Mouse (Mus musculus) kidney, postnatal 0 days (tissue): ENCODE measurements around the gene Sipa1l3. TPM values are rescaled to one million over a fixed set of nuclear protein-coding genes. Genes with fewer than 3 reads are reported as not detected.

Source experiments
- ATAC-seq: fragments of 200-750 bp; cut with Nextera tagmentation; replicated peaks from 2 replicates; pipeline ENCODE4 v1.8.0; 2017; ENCODE audit warnings: low read depth, moderate number of reproducible peaks, moderate TSS enrichment, moderate library complexity; ENCODE audit not compliant: low FRiP score
- DNase-seq: peaks from one replicate; pipeline ENCODE4 v3.0.0-alpha.2; 2016; ENCODE audit warnings: low spot score
- H3K27ac ChIP-seq: fragments of 300-500 bp; sonication (generic); 2 replicates; pipeline ENCODE4 v1.5.1; 2014; ENCODE audit warnings: mild to moderate bottlenecking
- H3K27me3 ChIP-seq: fragments of 300-500 bp; sonication (generic); 2 replicates; pipeline ENCODE4 v1.6.1; 2014; ENCODE audit warnings: low read length, mixed read lengths; ENCODE audit not compliant: insufficient read depth
- H3K36me3 ChIP-seq: fragments of 300-500 bp; sonication (generic); 2 replicates; pipeline ENCODE4 v1.6.1; 2014; ENCODE audit warnings: low read length, mixed read lengths; ENCODE audit not compliant: insufficient read depth
- H3K4me1 ChIP-seq: fragments of 300-500 bp; sonication (generic); replicated peaks from 2 replicates; pipeline ENCODE4 v1.6.1; 2014; ENCODE audit warnings: antibody characterized with exemption, low read length, mixed read lengths; ENCODE audit not compliant: insufficient read depth
- H3K4me2 ChIP-seq: fragments of 300-500 bp; sonication (generic); 2 replicates; pipeline ENCODE4 v1.6.1; 2014; ENCODE audit warnings: mild to moderate bottlenecking, low read length, moderate library complexity, mixed read lengths
- H3K4me3 ChIP-seq: fragments of 300-500 bp; sonication (generic); replicated peaks from 2 replicates; pipeline ENCODE4 v1.5.1; 2014; ENCODE audit warnings: low read depth, low read length
- H3K9ac ChIP-seq: fragments of 300-500 bp; sonication (generic); 2 replicates; pipeline ENCODE4 v1.6.1; 2014; ENCODE audit warnings: low read depth, low read length
- H3K9me3 ChIP-seq: fragments of 300-500 bp; sonication (generic); replicated peaks from 2 replicates; pipeline ENCODE4 v1.6.1; 2016; ENCODE audit warnings: low read length, inconsistent platforms, mixed read lengths
- CTCF ChIP-seq: IDR thresholded peaks from 2 replicates; pipeline ENCODE4 v1.5.1; 2016; ENCODE audit warnings: antibody characterized with exemption, low read depth, mild to moderate bottlenecking, moderate library complexity
- WGBS: fragments of 180-500 bp; shearing (Covaris S2); extraction: QIAGEN DNeasy Blood & Tissue Kit; methylation state at CpG from one replicate; pipeline ENCODE4 v1.1.7; 2014; 5-methylcytosine and 5-hydroxymethylcytosine counted together
- polyA plus RNA-seq: library from polyadenylated mRNA; unstranded; fragments of >200 nt; fragmentation: Nextera tagmentation; extraction: Ambion mirVana; gene quantifications from 2 replicates; pipeline ENCODE4 v1.2.1, GENCODE M21; 2015

The Sipa1l3 gene
- polyA plus RNA-seq, 1 experiment from 2014 or later = 8.3 TPM

- peaks cover 23% of the 10 kb centered on the region for H3K4me1 ChIP-seq
- 0 out of 2 replicates have a peak, but pooled peaks cover 13% of the 10 kb centered on the region for H3K36me3 ChIP-seq
- no peak for TF ChIP-seq CTCF
- DNase-seq (no peak), ATAC-seq (no peak)
- H3K27ac ChIP-seq = no peak overlapping the region
- no peak overlapping the region; the same call in 1 of the 2 replicates for H3K4me3 ChIP-seq
- no peak overlapping the region for H3K9ac ChIP-seq
- no peaks in the 10 kb centered on the region for H3K27me3 ChIP-seq
- H3K4me2 ChIP-seq = peak overlapping the region; percentile 34
- no peaks in the 10 kb centered on the region for H3K9me3 ChIP-seq
- WGBS = 11% methylated on average over 18 of the region's 18 CpGs
Observed at GRCm38 (mm10) chr7:29318115-29318911, 200.1 kb downstream of the Sipa1l3 start.

- Histone ChIP-seq H3K9me3 (no peaks in the 10 kb centered on the region), H3K27ac (no peak overlapping the region), H3K4me2 (0 out of 2 replicates have a peak overlapping the region, but pooled peaks have one; percentile 7), H3K4me3 (no peak overlapping the region), H3K27me3 (no peaks in the 10 kb centered on the region), H3K36me3 (0 out of 2 replicates have a peak, but pooled peaks cover 7% of the 10 kb centered on the region), H3K4me1 (peaks cover 23% of the 10 kb centered on the region), H3K9ac (peak overlapping the region; percentile 23; the same call in 1 of the 2 replicates)
- DNase-seq (peak; percentile 62), ATAC-seq (peak; percentile 33; the same call in 1 of the 2 replicates)
- WGBS = 0% methylated on average over 2 of the region's 2 CpGs
- TF ChIP-seq CTCF = no peak
Observed at GRCm38 (mm10) chr7:29317558-29317957, 200.9 kb downstream of the Sipa1l3 start.

GRCm38 (mm10) chr7:29316976-29317375 lies 201.5 kb downstream of the Sipa1l3 start:
- 0 out of 2 replicates have a peak, but pooled peaks cover under 1% of the 10 kb centered on the region for H3K36me3 ChIP-seq
- ATAC-seq (no peak), DNase-seq (no peak)
- 0 out of 2 replicates have a peak, but pooled peaks have one; percentile 14 for TF ChIP-seq CTCF
- no peak overlapping the region for H3K4me3 ChIP-seq
- H3K27ac ChIP-seq = no peak overlapping the region
- no peaks in the 10 kb centered on the region for H3K27me3 ChIP-seq
- H3K4me2 ChIP-seq = no peak overlapping the region
- H3K9me3 ChIP-seq = no peaks in the 10 kb centered on the region
- peak overlapping the region; percentile 23; the same call in 1 of the 2 replicates for H3K9ac ChIP-seq
- WGBS = 7% methylated on average over 10 of the region's 10 CpGs
- H3K4me1 ChIP-seq = peaks cover 23% of the 10 kb centered on the region

GRCm38 (mm10) chr7:29316137-29316734 lies 202.2 kb downstream of the Sipa1l3 start:
- Histone ChIP-seq H3K4me1 (peaks cover 23% of the 10 kb centered on the region), H3K9me3 (no peaks in the 10 kb centered on the region), H3K4me3 (no peak overlapping the region), H3K27ac (no peak overlapping the region), H3K27me3 (no peaks in the 10 kb centered on the region), H3K4me2 (no peak overlapping the region), H3K9ac (no peak overlapping the region), H3K36me3 (no peaks in the 10 kb centered on the region)
- 67% methylated on average over 15 of the region's 17 CpGs for WGBS
- ATAC-seq (no peak), DNase-seq (no peak)
- no peak for TF ChIP-seq CTCF

- Histone ChIP-seq H3K4me2 (no peak overlapping the region), H3K27me3 (no peaks in the 10 kb centered on the region), H3K4me3 (no peak overlapping the region), H3K27ac (no peak overlapping the region), H3K4me1 (peaks cover 23% of the 10 kb centered on the region), H3K9ac (no peak overlapping the region), H3K36me3 (no peaks in the 10 kb centered on the region), H3K9me3 (no peaks in the 10 kb centered on the region)
- TF ChIP-seq CTCF = no peak
- no peak for DNase-seq
- WGBS = 78% methylated on average over 13 of the region's 13 CpGs
- no peak; the same call in 1 of the 2 replicates for ATAC-seq
Observed at GRCm38 (mm10) chr7:29314844-29315628, 203.4 kb downstream of the Sipa1l3 start.
